Mouse (Mus musculus) limb, embryonic 15.5 days (tissue): Measurements from ENCODE around the gene Gnao1. TPM values are rescaled to one million over a fixed set of nuclear protein-coding genes. Genes with fewer than 3 reads are reported as not detected.

Experiments
- ATAC-seq: fragments of 200-750 bp; cut with Nextera tagmentation; 2 replicates; pipeline ENCODE4 v1.8.0; 2017; ENCODE audit warnings: low read depth, moderate TSS enrichment; ENCODE audit not compliant: insufficient number of reproducible peaks, low FRiP score, low TSS enrichment
- H3K27ac ChIP-seq: fragments of 300-500 bp; sonication (generic); 2 replicates; pipeline ENCODE4 v1.5.1; 2015; ENCODE audit warnings: moderate library complexity, mild to moderate bottlenecking, inconsistent platforms
- H3K27me3 ChIP-seq: fragments of 300-500 bp; sonication (generic); 2 replicates; pipeline ENCODE4 v1.6.1; 2015; ENCODE audit warnings: inconsistent platforms
- H3K36me3 ChIP-seq: fragments of 300-500 bp; sonication (generic); 2 replicates; pipeline ENCODE4 v1.6.1; 2015; ENCODE audit warnings: inconsistent platforms
- H3K4me1 ChIP-seq: fragments of 300-500 bp; sonication (generic); 2 replicates; pipeline ENCODE4 v1.6.1; 2015; ENCODE audit warnings: inconsistent platforms
- H3K4me2 ChIP-seq: fragments of 300-500 bp; sonication (generic); 2 replicates; pipeline ENCODE4 v1.6.1; 2015; ENCODE audit warnings: mild to moderate bottlenecking, inconsistent platforms
- H3K4me3 ChIP-seq: fragments of 300-500 bp; sonication (generic); 2 replicates; pipeline ENCODE4 v1.5.1; 2015; ENCODE audit warnings: mild to moderate bottlenecking, inconsistent platforms
- H3K9ac ChIP-seq: fragments of 300-500 bp; sonication (generic); 2 replicates; pipeline ENCODE4 v1.6.1; 2015; ENCODE audit warnings: inconsistent platforms
- H3K9me3 ChIP-seq: fragments of 300-500 bp; sonication (generic); 2 replicates; pipeline ENCODE4 v1.6.1; 2016; ENCODE audit warnings: inconsistent platforms
- WGBS: fragments of 180-500 bp; shearing (Covaris S2); methylation state at CpG from one replicate; pipeline ENCODE4 v1.1.7; 2015; 5-methylcytosine and 5-hydroxymethylcytosine counted together
- polyA plus RNA-seq: library from polyadenylated mRNA; unstranded; fragments of >200 nt; fragmentation: Nextera tagmentation; extraction: Ambion mirVana; gene quantifications from 2 replicates; pipeline ENCODE4 v1.2.1, GENCODE M21; 2015

Gene Gnao1
- polyA plus RNA-seq, 1 experiment from 2014 or later, result 3.4 TPM

GRCm38 (mm10) chr8:93908546-93908945 lies 98.8 kb downstream of the Gnao1 start:
- no peak for ATAC-seq
- Histone ChIP-seq H3K4me1 (peaks cover 10% of the 10 kb centered on the region), H3K27ac (no peak overlapping the region), H3K9ac (no peak overlapping the region), H3K36me3 (no peaks in the 10 kb centered on the region), H3K9me3 (no peaks in the 10 kb centered on the region), H3K4me3 (no peak overlapping the region), H3K4me2 (no peak overlapping the region), H3K27me3 (no peaks in the 10 kb centered on the region)
- 38% methylated on average over 1 of the region's 1 CpGs for WGBS

GRCm38 (mm10) chr8:93911715-93912555 lies 102.2 kb downstream of the Gnao1 start:
- H3K4me2 ChIP-seq, result no peak overlapping the region
- H3K4me1 ChIP-seq, result peaks cover 10% of the 10 kb centered on the region
- no peaks in the 10 kb centered on the region for H3K27me3 ChIP-seq
- H3K4me3 ChIP-seq, result no peak overlapping the region
- ATAC-seq, result no peak
- no peaks in the 10 kb centered on the region for H3K36me3 ChIP-seq
- no peaks in the 10 kb centered on the region for H3K9me3 ChIP-seq
- H3K9ac ChIP-seq, result no peak overlapping the region
- no peak overlapping the region for H3K27ac ChIP-seq
- 68% methylated on average over 7 of the region's 7 CpGs for WGBS

DNA sequence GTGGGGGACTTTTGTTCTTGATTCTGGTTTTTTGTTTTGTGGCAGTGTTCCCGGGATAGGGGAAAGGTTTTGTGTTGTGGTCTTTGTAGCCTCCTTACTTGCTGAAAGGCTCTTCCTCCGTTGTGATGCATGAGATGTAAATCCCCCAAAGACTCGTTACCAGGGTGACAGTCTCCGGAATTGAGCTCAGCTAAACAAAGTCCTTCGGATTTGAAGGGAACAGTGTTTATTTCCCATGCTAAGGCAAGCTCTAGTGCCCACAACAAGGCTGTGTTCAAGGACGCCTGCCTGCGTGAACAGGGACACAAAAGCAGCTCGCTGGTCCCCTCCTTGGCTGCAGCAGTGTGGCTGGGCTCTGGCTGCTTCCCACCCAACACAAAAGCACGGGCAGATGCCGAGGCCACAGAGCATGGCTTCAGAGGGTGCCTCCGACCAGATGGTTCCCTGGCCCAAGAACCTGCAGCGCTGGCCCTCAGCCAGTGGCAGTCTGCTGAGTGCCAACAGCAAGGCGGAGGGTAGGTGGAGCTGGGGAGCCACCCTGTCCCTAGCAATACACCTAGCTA lies 108.2 kb downstream of the Gnao1 start:
- H3K9me3 ChIP-seq, result no peaks in the 10 kb centered on the region
- no peak overlapping the region for H3K4me2 ChIP-seq
- no peak for ATAC-seq
- H3K9ac ChIP-seq, result no peak overlapping the region
- WGBS, result 26% methylated on average over 13 of the region's 13 CpGs
- no peak overlapping the region for H3K27ac ChIP-seq
- H3K4me1 ChIP-seq, result peaks cover 22% of the 10 kb centered on the region
- H3K36me3 ChIP-seq, result no peaks in the 10 kb centered on the region
- no peak overlapping the region for H3K4me3 ChIP-seq
- H3K27me3 ChIP-seq, result no peaks in the 10 kb centered on the region

- H3K4me3 ChIP-seq, result no peak overlapping the region
- no peaks in the 10 kb centered on the region for H3K9me3 ChIP-seq
- ATAC-seq, result no peak
- H3K9ac ChIP-seq, result no peak overlapping the region
- H3K4me2 ChIP-seq, result no peak overlapping the region
- no peaks in the 10 kb centered on the region for H3K27me3 ChIP-seq
- no peak overlapping the region for H3K27ac ChIP-seq
- peaks cover 22% of the 10 kb centered on the region for H3K4me1 ChIP-seq
- H3K36me3 ChIP-seq, result no peaks in the 10 kb centered on the region
- 91% methylated on average over 2 of the region's 2 CpGs for WGBS
Observed at GRCm38 (mm10) chr8:93918580-93918979, 108.8 kb downstream of the Gnao1 start.

- Histone ChIP-seq H3K9ac (no peak overlapping the region), H3K27me3 (no peaks in the 10 kb centered on the region), H3K4me3 (no peak overlapping the region), H3K9me3 (no peaks in the 10 kb centered on the region), H3K36me3 (no peaks in the 10 kb centered on the region), H3K27ac (no peak overlapping the region), H3K4me1 (peaks cover 22% of the 10 kb centered on the region), H3K4me2 (no peak overlapping the region)
- 52% methylated on average over 3 of the region's 3 CpGs for WGBS
- ATAC-seq, result no peak
Observed at GRCm38 (mm10) chr8:93919422-93919821, 109.7 kb downstream of the Gnao1 start.

DNA sequence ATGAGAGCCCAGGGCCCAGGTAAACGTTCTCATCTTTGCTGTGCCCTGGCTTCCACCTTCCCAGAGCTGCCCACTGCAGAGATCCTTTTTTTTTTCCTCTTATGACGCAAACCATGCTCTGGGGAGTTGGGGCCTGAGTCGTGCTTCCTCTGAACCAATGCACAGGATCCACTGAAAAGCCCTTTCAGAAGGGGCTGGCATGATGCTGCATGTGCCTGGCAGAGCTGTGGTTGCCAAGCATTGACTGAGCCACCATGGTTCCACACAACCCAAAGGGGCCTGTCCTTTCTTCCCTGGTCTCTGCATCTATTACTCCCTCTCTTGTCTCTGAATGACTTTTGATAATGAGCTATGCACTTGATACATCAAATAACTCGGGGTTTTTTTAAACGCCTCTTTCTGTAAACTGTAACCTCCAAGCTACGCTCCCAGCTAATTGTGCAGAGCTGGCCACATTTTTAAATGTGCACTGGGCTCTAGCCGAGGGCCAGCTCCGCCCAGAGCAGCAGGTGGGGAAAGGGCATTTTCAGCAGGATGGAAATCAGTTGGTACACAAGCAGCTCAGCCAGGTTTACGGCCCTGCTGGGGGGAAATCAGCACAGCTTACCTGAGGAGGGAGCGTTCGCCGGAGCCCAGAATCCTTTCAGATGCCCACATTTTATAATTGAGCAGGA lies 110.3 kb downstream of the Gnao1 start:
- H3K36me3 ChIP-seq, result no peaks in the 10 kb centered on the region
- no peak for ATAC-seq
- H3K4me1 ChIP-seq, result peaks cover 22% of the 10 kb centered on the region
- no peak overlapping the region for H3K27ac ChIP-seq
- no peak overlapping the region for H3K4me3 ChIP-seq
- no peaks in the 10 kb centered on the region for H3K9me3 ChIP-seq
- H3K27me3 ChIP-seq, result no peaks in the 10 kb centered on the region
- H3K9ac ChIP-seq, result no peak overlapping the region
- WGBS, result 52% methylated on average over 12 of the region's 12 CpGs
- H3K4me2 ChIP-seq, result no peak overlapping the region

DNA sequence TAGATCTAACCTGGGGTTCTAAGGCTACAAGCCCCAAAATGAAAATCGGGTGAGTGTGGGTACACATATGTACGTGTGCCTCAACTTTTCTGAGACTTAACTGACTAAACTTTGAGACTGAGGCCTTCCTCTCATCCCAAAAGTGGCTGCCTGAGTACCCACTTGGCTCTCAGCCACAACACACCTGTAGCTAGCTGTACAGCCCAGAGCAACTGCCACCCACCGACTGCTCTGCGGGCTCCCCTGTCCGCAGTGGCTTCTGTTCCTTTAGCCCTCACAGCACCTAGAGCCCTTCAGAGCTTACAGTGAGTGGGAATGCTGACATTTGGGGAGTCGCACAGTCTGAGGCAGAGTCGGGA lies 110.8 kb downstream of the Gnao1 start:
- no peaks in the 10 kb centered on the region for H3K36me3 ChIP-seq
- H3K27me3 ChIP-seq, result no peaks in the 10 kb centered on the region
- H3K4me3 ChIP-seq, result no peak overlapping the region
- no peak overlapping the region for H3K4me2 ChIP-seq
- peaks cover 22% of the 10 kb centered on the region for H3K4me1 ChIP-seq
- ATAC-seq, result no peak
- 80% methylated on average over 7 of the region's 7 CpGs for WGBS
- H3K27ac ChIP-seq, result no peak overlapping the region
- H3K9me3 ChIP-seq, result no peaks in the 10 kb centered on the region
- H3K9ac ChIP-seq, result no peak overlapping the region

DNA sequence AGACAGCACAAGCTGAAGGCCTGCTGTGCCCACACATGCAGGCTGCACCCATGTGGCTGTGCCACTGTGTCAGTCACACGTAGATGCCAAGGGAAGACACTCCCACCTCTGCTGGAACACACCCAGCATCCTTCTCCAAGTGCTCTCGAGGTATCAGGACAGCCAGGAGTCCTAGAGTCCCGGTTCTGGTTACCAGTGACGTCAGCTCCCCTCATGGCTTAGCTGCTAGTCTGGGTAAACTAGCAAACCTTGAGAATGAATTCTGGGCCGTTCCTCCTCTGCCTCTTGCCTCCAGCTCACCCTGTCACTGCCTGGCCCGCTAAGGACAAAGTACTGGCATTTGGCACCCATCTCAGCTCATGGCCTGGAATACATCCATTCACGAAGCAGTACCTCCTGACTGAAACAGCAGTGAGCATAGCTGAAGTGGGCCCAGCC lies 114.2 kb downstream of the Gnao1 start:
- Histone ChIP-seq H3K36me3 (no peaks in the 10 kb centered on the region), H3K9me3 (no peaks in the 10 kb centered on the region), H3K4me3 (no peak overlapping the region), H3K4me1 (peaks cover 8% of the 10 kb centered on the region; the same call in 1 of the 2 replicates), H3K27ac (no peak overlapping the region), H3K27me3 (no peaks in the 10 kb centered on the region), H3K4me2 (no peak overlapping the region), H3K9ac (no peak overlapping the region)
- no peak for ATAC-seq
- WGBS, result 67% methylated on average over 7 of the region's 7 CpGs

DNA sequence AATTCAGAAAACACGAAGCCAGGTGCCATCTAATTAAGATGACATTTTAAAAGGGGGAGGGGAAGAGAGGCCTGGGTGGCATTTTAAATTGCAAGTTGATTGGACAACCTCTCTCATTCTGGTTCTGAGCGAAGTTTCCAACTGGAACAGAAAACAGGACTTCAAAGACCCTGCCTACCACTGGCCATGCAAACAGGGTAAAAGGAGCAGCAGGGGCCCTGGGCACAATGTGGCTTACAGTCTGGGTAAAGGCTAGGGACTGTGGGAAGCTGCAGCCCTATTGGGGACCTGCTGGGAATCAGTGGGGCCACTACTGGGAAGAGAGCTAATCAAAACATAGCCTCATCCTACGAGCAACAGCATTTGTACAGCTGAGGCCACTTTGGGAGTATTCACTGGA lies 115.7 kb downstream of the Gnao1 start:
- Histone ChIP-seq H3K27ac (no peak overlapping the region), H3K9ac (no peak overlapping the region), H3K4me1 (no peaks in the 10 kb centered on the region), H3K36me3 (no peaks in the 10 kb centered on the region), H3K4me2 (no peak overlapping the region), H3K9me3 (no peaks in the 10 kb centered on the region), H3K27me3 (no peaks in the 10 kb centered on the region), H3K4me3 (no peak overlapping the region)
- 37% methylated on average over 3 of the region's 3 CpGs for WGBS
- ATAC-seq, result no peak

DNA sequence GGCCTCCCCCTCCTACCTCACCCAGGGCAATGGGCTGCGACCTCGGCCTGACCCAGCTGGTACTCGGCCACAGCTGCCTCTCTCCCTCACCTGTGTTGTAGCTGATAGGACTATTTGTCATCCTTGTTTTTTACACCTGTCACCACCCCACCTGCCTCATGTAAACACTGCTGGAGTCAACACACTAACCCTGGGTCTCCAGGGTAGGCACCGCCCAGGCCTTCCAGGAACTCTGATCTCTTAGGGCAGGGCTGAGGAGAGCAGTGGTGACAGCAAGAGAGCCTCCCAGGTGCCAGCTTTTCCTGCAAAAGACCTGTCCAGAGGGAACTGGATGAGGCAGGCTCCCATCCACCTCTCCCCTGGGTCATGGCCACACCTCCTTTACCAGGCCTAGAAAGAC lies 119.5 kb downstream of the Gnao1 start:
- H3K4me1 ChIP-seq, result peaks cover 2% of the 10 kb centered on the region; the same call in 1 of the 2 replicates
- no peak overlapping the region for H3K4me2 ChIP-seq
- no peak overlapping the region for H3K9ac ChIP-seq
- no peaks in the 10 kb centered on the region for H3K27me3 ChIP-seq
- 83% methylated on average over 4 of the region's 4 CpGs for WGBS
- H3K27ac ChIP-seq, result no peak overlapping the region
- H3K36me3 ChIP-seq, result no peaks in the 10 kb centered on the region
- H3K9me3 ChIP-seq, result no peaks in the 10 kb centered on the region
- H3K4me3 ChIP-seq, result no peak overlapping the region
- ATAC-seq, result no peak

DNA sequence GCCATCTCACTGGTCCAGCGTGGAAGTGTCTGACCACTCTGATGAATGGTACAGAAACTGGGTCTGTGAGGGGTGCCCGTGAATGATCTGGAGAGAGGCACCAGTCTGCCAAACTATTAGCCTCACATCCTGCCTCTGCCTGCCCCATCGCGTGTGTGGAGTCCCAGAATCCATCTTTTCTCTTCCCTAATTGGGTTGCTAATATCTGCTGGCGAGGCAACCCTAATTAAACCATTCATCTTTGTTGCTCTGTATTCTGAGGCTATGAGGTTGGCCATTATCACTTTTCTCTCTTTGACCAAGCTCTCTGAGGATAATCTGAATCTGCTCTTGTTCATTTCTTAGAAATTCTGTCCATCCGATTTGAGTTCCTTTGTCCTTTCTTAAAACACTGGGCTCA lies 121.6 kb downstream of the Gnao1 start:
- Histone ChIP-seq H3K9me3 (no peaks in the 10 kb centered on the region), H3K4me2 (no peak overlapping the region), H3K27ac (no peak overlapping the region), H3K4me3 (no peak overlapping the region), H3K27me3 (no peaks in the 10 kb centered on the region), H3K36me3 (no peaks in the 10 kb centered on the region), H3K9ac (no peak overlapping the region), H3K4me1 (peaks cover 2% of the 10 kb centered on the region; the same call in 1 of the 2 replicates)
- WGBS, result 69% methylated on average over 6 of the region's 6 CpGs
- ATAC-seq, result no peak

DNA sequence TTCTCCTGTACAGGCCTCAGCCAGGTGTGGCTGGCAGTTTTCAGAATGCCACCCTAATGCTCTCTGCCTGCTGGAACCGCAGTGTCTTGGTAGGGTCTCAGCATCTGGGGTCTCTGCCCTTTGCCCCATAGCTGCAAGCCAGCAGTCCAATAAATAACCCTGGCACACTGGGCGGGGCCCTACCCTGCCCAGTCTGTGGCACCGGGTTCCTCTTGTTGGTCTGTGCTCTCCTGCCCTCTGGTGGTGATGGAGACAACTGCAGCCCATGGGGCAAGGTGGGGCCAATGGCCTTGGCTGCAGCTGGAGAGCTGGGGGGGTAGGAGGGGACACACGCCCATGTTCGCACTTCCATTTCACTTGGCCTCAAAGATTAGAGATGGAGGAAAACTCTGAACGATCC lies 123.1 kb downstream of the Gnao1 start:
- peaks cover 2% of the 10 kb centered on the region; the same call in 1 of the 2 replicates for H3K4me1 ChIP-seq
- H3K27me3 ChIP-seq, result no peaks in the 10 kb centered on the region
- ATAC-seq, result no peak
- no peaks in the 10 kb centered on the region for H3K36me3 ChIP-seq
- no peak overlapping the region for H3K9ac ChIP-seq
- no peak overlapping the region for H3K27ac ChIP-seq
- no peaks in the 10 kb centered on the region for H3K9me3 ChIP-seq
- H3K4me2 ChIP-seq, result no peak overlapping the region
- H3K4me3 ChIP-seq, result no peak overlapping the region
- 19% methylated on average over 6 of the region's 6 CpGs for WGBS
